Mouse (Mus musculus) myocyte (in vitro differentiated cells): ENCODE measurements around the gene Met.

Experiments
- E2F4 ChIP-seq: IDR thresholded peaks from one replicate; pipeline ENCODE4 v1.6.1; 2011; ENCODE audit warnings: mild to moderate bottlenecking, control low read depth, moderate library complexity; ENCODE audit not compliant: insufficient read depth
- MYOG ChIP-seq, 3 experiments: IDR thresholded peaks; one replicate each; pipeline ENCODE4 v1.6.1; 2011; ENCODE audit warnings: control low read depth in 2 of 3, low read depth in 2 of 3, mild to moderate bottlenecking in 2 of 3; ENCODE audit not compliant: insufficient read length in 2 of 3, control insufficient read depth in 1 of 3, insufficient read depth in 1 of 3
- POLR2A ChIP-seq: IDR thresholded peaks from one replicate; pipeline ENCODE4 v1.6.1; 2011; ENCODE audit warnings: low read depth, mild to moderate bottlenecking, control low read depth, moderate library complexity; ENCODE audit not compliant: insufficient read length
- POLR2AphosphoS2 ChIP-seq: IDR thresholded peaks from one replicate; pipeline ENCODE4 v1.6.1; 2011; ENCODE audit warnings: low read depth, control low read depth; ENCODE audit not compliant: insufficient read length
- REST ChIP-seq: IDR thresholded peaks from one replicate; pipeline ENCODE4 v1.6.1; 2011; ENCODE audit warnings: mild to moderate bottlenecking, control low read depth, moderate library complexity; ENCODE audit not compliant: insufficient read depth, insufficient read length
- SRF ChIP-seq: IDR thresholded peaks from one replicate; pipeline ENCODE4 v1.6.1; 2011; ENCODE audit warnings: low read depth; ENCODE audit not compliant: control insufficient read depth, insufficient read length
- TCF3 ChIP-seq: IDR thresholded peaks from one replicate; pipeline ENCODE4 v1.6.1; 2011; ENCODE audit warnings: low read depth, control low read depth; ENCODE audit not compliant: insufficient read length

GRCm38 (mm10) chr6:17506831-17507230 is 43.2 kb downstream of the Met start:
- TF ChIP-seq POLR2A = no peak
- TF ChIP-seq E2F4 = no peak
- TF ChIP-seq SRF = no peak
- no peak for TF ChIP-seq POLR2AphosphoS2
- no peak for TF ChIP-seq REST
- TF ChIP-seq TCF3 = no peak
- TF ChIP-seq MYOG (IDR thresholded peaks at IDR 0.05; ENCODE audit: control insufficient read depth in 1 of 3, insufficient read depth in 1 of 3, insufficient read length in 2 of 3, low read depth in 2 of 3) = no peak
